Mouse (Mus musculus) myocyte (in vitro differentiated cells): ENCODE results near the gene Apela. TPM values are rescaled to one million over a fixed set of nuclear protein-coding genes. Genes with fewer than 3 reads are reported as not detected.

Experiments used
- H3K27me3 ChIP-seq: one replicate; pipeline ENCODE4 v1.6.1; 2011; ENCODE audit not compliant: control insufficient read depth, insufficient read depth, insufficient read length
- H3K36me3 ChIP-seq: one replicate; pipeline ENCODE4 v1.6.1; 2011; ENCODE audit not compliant: control insufficient read depth, insufficient read depth
- H3K4me2 ChIP-seq: one replicate; pipeline ENCODE4 v1.6.1; 2011; ENCODE audit warnings: low read depth, control low read depth
- H3K4me3 ChIP-seq: one replicate; pipeline ENCODE4 v1.5.1; 2011; ENCODE audit warnings: mild to moderate bottlenecking, control low read depth, moderate library complexity
- H3K79me2 ChIP-seq: one replicate; pipeline ENCODE4 v1.6.1; 2011; ENCODE audit not compliant: control insufficient read depth, insufficient read depth
- H3ac ChIP-seq: one replicate; pipeline ENCODE4 v1.6.1; 2011; ENCODE audit not compliant: control insufficient read depth, insufficient read length
- CEBPB ChIP-seq: IDR thresholded peaks from 2 replicates; pipeline ENCODE4 v1.6.1; 2011; ENCODE audit warnings: mild to moderate bottlenecking, moderate library complexity; ENCODE audit not compliant: poor library complexity, insufficient read depth, severe bottlenecking
- E2F4 ChIP-seq: IDR thresholded peaks from one replicate; pipeline ENCODE4 v1.6.1; 2011; ENCODE audit warnings: mild to moderate bottlenecking, control low read depth, moderate library complexity; ENCODE audit not compliant: insufficient read depth
- MAX ChIP-seq: IDR thresholded peaks from one replicate; pipeline ENCODE4 v1.6.1; 2011; ENCODE audit warnings: low read depth, mild to moderate bottlenecking, control low read depth
- MYOD1 ChIP-seq, 3 experiments: IDR thresholded peaks; one replicate each; pipeline ENCODE4 v1.6.1; 2011; ENCODE audit warnings: control low read depth in 2 of 3, low read depth in 2 of 3, mild to moderate bottlenecking in 2 of 3, moderate library complexity in 1 of 3; ENCODE audit not compliant: insufficient read length in 2 of 3, control insufficient read depth in 1 of 3
- MYOG ChIP-seq, 3 experiments: IDR thresholded peaks; one replicate each; pipeline ENCODE4 v1.6.1; 2011; ENCODE audit warnings: control low read depth in 2 of 3, low read depth in 2 of 3, mild to moderate bottlenecking in 2 of 3; ENCODE audit not compliant: insufficient read length in 2 of 3, control insufficient read depth in 1 of 3, insufficient read depth in 1 of 3
- POLR2A ChIP-seq: IDR thresholded peaks from one replicate; pipeline ENCODE4 v1.6.1; 2011; ENCODE audit warnings: low read depth, mild to moderate bottlenecking, control low read depth, moderate library complexity; ENCODE audit not compliant: insufficient read length
- POLR2AphosphoS2 ChIP-seq: IDR thresholded peaks from one replicate; pipeline ENCODE4 v1.6.1; 2011; ENCODE audit warnings: low read depth, control low read depth; ENCODE audit not compliant: insufficient read length
- REST ChIP-seq: IDR thresholded peaks from one replicate; pipeline ENCODE4 v1.6.1; 2011; ENCODE audit warnings: mild to moderate bottlenecking, control low read depth, moderate library complexity; ENCODE audit not compliant: insufficient read depth, insufficient read length
- SRF ChIP-seq: IDR thresholded peaks from one replicate; pipeline ENCODE4 v1.6.1; 2011; ENCODE audit warnings: low read depth; ENCODE audit not compliant: control insufficient read depth, insufficient read length
- TCF12 ChIP-seq: IDR thresholded peaks from one replicate; pipeline ENCODE4 v1.6.1; 2011; ENCODE audit warnings: mild to moderate bottlenecking, control low read depth; ENCODE audit not compliant: poor library complexity, insufficient read depth, severe bottlenecking
- TCF3 ChIP-seq: IDR thresholded peaks from one replicate; pipeline ENCODE4 v1.6.1; 2011; ENCODE audit warnings: low read depth, control low read depth; ENCODE audit not compliant: insufficient read length
- USF1 ChIP-seq: IDR thresholded peaks from one replicate; pipeline ENCODE4 v1.6.1; 2011; ENCODE audit warnings: low read depth, mild to moderate bottlenecking, control low read depth, moderate library complexity
- polyA plus RNA-seq: library from polyadenylated mRNA; unstranded; fragments of >200 nt; fragmentation: generic; extraction: Trizol; gene quantifications from one replicate; pipeline ENCODE4 v1.2.1, GENCODE M21; 2012; ENCODE audit warnings: missing spikeins

The Apela gene
- polyA plus RNA-seq, 1 experiment: not detected

GRCm38 (mm10) chr8:65046565-65046964 is 9.4 kb upstream of the Apela start:
- no peak overlapping the region for H3K4me3 ChIP-seq
- H3ac ChIP-seq: no peak overlapping the region
- no peaks in the 10 kb centered on the region for H3K36me3 ChIP-seq
- no peak overlapping the region for H3K4me2 ChIP-seq
- H3K27me3 ChIP-seq: no peaks in the 10 kb centered on the region
- H3K79me2 ChIP-seq: no peaks in the 10 kb centered on the region
- TF ChIP-seq POLR2AphosphoS2 (no peak), E2F4 (no peak), MYOG (IDR thresholded peaks at IDR 0.05; ENCODE audit: control insufficient read depth in 1 of 3, insufficient read depth in 1 of 3, insufficient read length in 2 of 3, low read depth in 2 of 3) (no peak), USF1 (no peak), REST (no peak), SRF (no peak), POLR2A (no peak), TCF12 (no peak), CEBPB (no peak), MYOD1 (IDR thresholded peaks at IDR 0.05; ENCODE audit: control insufficient read depth in 1 of 3, insufficient read length in 2 of 3, low read depth in 2 of 3) (no peak), TCF3 (no peak), MAX (no peak)

- Histone ChIP-seq H3ac (no peak overlapping the region), H3K4me3 (no peak overlapping the region), H3K36me3 (no peaks in the 10 kb centered on the region), H3K79me2 (no peaks in the 10 kb centered on the region), H3K27me3 (no peaks in the 10 kb centered on the region), H3K4me2 (no peak overlapping the region)
- TF ChIP-seq MYOG (IDR thresholded peaks at IDR 0.05; ENCODE audit: control insufficient read depth in 1 of 3, insufficient read depth in 1 of 3, insufficient read length in 2 of 3, low read depth in 2 of 3) (no peak), POLR2A (no peak), CEBPB (no peak), TCF3 (no peak), E2F4 (no peak), POLR2AphosphoS2 (no peak), MYOD1 (IDR thresholded peaks at IDR 0.05; ENCODE audit: control insufficient read depth in 1 of 3, insufficient read length in 2 of 3, low read depth in 2 of 3) (no peak), MAX (no peak), REST (no peak), USF1 (no peak), SRF (no peak)
These were observed 3.0 kb downstream of the Apela start for GRCm38 (mm10) chr8:65034136-65034535.

GRCm38 (mm10) chr8:65033056-65033455 is 4.1 kb downstream of the Apela start:
- TF ChIP-seq MYOG (IDR thresholded peaks at IDR 0.05; ENCODE audit: control insufficient read depth in 1 of 3, insufficient read depth in 1 of 3, insufficient read length in 2 of 3, low read depth in 2 of 3) (no peak), POLR2AphosphoS2 (no peak), POLR2A (no peak), MAX (no peak), REST (no peak), MYOD1 (IDR thresholded peaks at IDR 0.05; ENCODE audit: control insufficient read depth in 1 of 3, insufficient read length in 2 of 3, low read depth in 2 of 3) (no peak), TCF3 (no peak), CEBPB (no peak), E2F4 (no peak), USF1 (no peak), SRF (no peak)

GRCm38 (mm10) chr8:65032107-65032506 is 5.0 kb downstream of the Apela start:
- Histone ChIP-seq H3K27me3 (no peaks in the 10 kb centered on the region), H3ac (no peak overlapping the region)
- TF ChIP-seq MYOD1 (IDR thresholded peaks at IDR 0.05; ENCODE audit: control insufficient read depth in 1 of 3, insufficient read length in 2 of 3, low read depth in 2 of 3): no peak
- no peak for TF ChIP-seq REST
- no peak for TF ChIP-seq SRF
- TF ChIP-seq CEBPB: no peak
- no peak for TF ChIP-seq MYOG (IDR thresholded peaks at IDR 0.05; ENCODE audit: control insufficient read depth in 1 of 3, insufficient read depth in 1 of 3, insufficient read length in 2 of 3, low read depth in 2 of 3)
- no peak for TF ChIP-seq USF1
- no peak for TF ChIP-seq TCF12
- no peak for TF ChIP-seq MAX
- no peak for TF ChIP-seq POLR2A
- no peak for TF ChIP-seq TCF3
- no peak for TF ChIP-seq E2F4
- TF ChIP-seq POLR2AphosphoS2: no peak

More at GRCm38 (mm10) chr8:65033056-65033455, 4.1 kb downstream of the Apela start:
- Histone ChIP-seq H3K79me2 (no peaks in the 10 kb centered on the region), H3K36me3 (no peaks in the 10 kb centered on the region), H3K4me2 (no peak overlapping the region), H3ac (no peak overlapping the region), H3K27me3 (no peaks in the 10 kb centered on the region), H3K4me3 (no peak overlapping the region)

More at GRCm38 (mm10) chr8:65032107-65032506, 5.0 kb downstream of the Apela start:
- Histone ChIP-seq H3K79me2 (no peaks in the 10 kb centered on the region), H3K4me3 (no peak overlapping the region), H3K4me2 (no peak overlapping the region), H3K36me3 (no peaks in the 10 kb centered on the region)
